Mouse (Mus musculus) CH12.LX (cell line): Measurements from ENCODE around the gene Tmem132c. TPM values are rescaled to one million over a fixed set of nuclear protein-coding genes. Genes with fewer than 3 reads are reported as not detected.

Experiments used
- DNase-seq: peaks from one replicate; pipeline ENCODE4 v3.0.0-alpha.2; 2013; ENCODE audit errors: extremely low read depth
- H3K27ac ChIP-seq: 2 replicates; pipeline ENCODE4 v1.5.1; 2012; ENCODE audit warnings: low read depth, mild to moderate bottlenecking, control low read depth, moderate library complexity; ENCODE audit not compliant: insufficient read depth
- H3K27me3 ChIP-seq: replicated peaks from 2 replicates; pipeline ENCODE3; 2012; ENCODE audit warnings: inconsistent platforms
- H3K36me3 ChIP-seq, 2 experiments: replicated peaks in 1 of 2; 2 replicates each; pipeline versions ENCODE3 to v1.6.1; 2012; ENCODE audit warnings: inconsistent platforms in 1 of 2, low read length in 1 of 2, mild to moderate bottlenecking in 1 of 2, mixed read lengths in 1 of 2, moderate library complexity in 1 of 2; ENCODE audit not compliant: control insufficient read depth in 1 of 2, insufficient read depth in 1 of 2
- H3K4me1 ChIP-seq, 2 experiments: 2 replicates each; pipeline ENCODE4 v1.6.1; 2012; ENCODE audit warnings: inconsistent platforms in 1 of 2, moderate library complexity in 1 of 2; ENCODE audit not compliant: insufficient read depth in 2 of 2, control insufficient read depth in 1 of 2
- H3K4me2 ChIP-seq: 2 replicates; pipeline ENCODE4 v1.6.1; 2012; ENCODE audit warnings: low read depth, mild to moderate bottlenecking, control low read depth; ENCODE audit not compliant: poor library complexity, insufficient read depth, severe bottlenecking
- H3K4me3 ChIP-seq, 3 experiments: fragments of 150-350 bp in 1 of 3; sonication (generic) in 1 of 3; replicated peaks in 1 of 3; 2 replicates each; pipeline versions ENCODE3 to v1.5.1; 2011 to 2012; ENCODE audit warnings: low read depth in 2 of 3, low read length in 2 of 3, mild to moderate bottlenecking in 2 of 3, moderate library complexity in 2 of 3, control low read depth in 1 of 3, improper control_type of control experiment in 1 of 3, inconsistent platforms in 1 of 3, mixed read lengths in 1 of 3; ENCODE audit not compliant: poor library complexity in 1 of 3
- H3K79me2 ChIP-seq: replicated peaks from 2 replicates; pipeline ENCODE4 v1.6.1; 2012; ENCODE audit warnings: mild to moderate bottlenecking, moderate library complexity; ENCODE audit not compliant: control insufficient read depth, poor library complexity, insufficient read depth, severe bottlenecking; ENCODE audit errors: extremely low read depth
- H3K9ac ChIP-seq: 2 replicates; pipeline ENCODE4 v1.6.1; 2012; ENCODE audit warnings: low read depth, mild to moderate bottlenecking, control low read depth, moderate library complexity; ENCODE audit not compliant: insufficient read depth
- H3K9me3 ChIP-seq: replicated peaks from 2 replicates; pipeline ENCODE3; 2012; ENCODE audit warnings: low read length, inconsistent platforms, mixed read lengths
- E2F4 ChIP-seq: IDR thresholded peaks from 2 replicates; pipeline ENCODE4 v1.6.1; 2011; ENCODE audit warnings: low read depth, low read length, improper control_type of control experiment; ENCODE audit not compliant: insufficient replicate concordance
- EP300 ChIP-seq: IDR thresholded peaks from 2 replicates; pipeline ENCODE4 v1.6.1; 2011; ENCODE audit warnings: low read length, improper control_type of control experiment
- GABPA ChIP-seq: IDR thresholded peaks from 2 replicates; pipeline ENCODE4 v1.6.1; 2012; ENCODE audit warnings: low read depth, low read length, improper control_type of control experiment, inconsistent platforms; ENCODE audit not compliant: insufficient replicate concordance
- HCFC1 ChIP-seq: IDR thresholded peaks from 2 replicates; pipeline ENCODE4 v1.6.1; 2012; ENCODE audit warnings: low read depth, mild to moderate bottlenecking, inconsistent platforms, low read length, improper control_type of control experiment
- IRF4 ChIP-seq: IDR thresholded peaks from 2 replicates; pipeline ENCODE4 v1.6.1; 2014; ENCODE audit warnings: low read depth, mild to moderate bottlenecking, inconsistent platforms, low read length, improper control_type of control experiment
- JUN ChIP-seq: IDR thresholded peaks from 2 replicates; pipeline ENCODE4 v1.6.1; 2011; ENCODE audit warnings: low read depth, mild to moderate bottlenecking, low read length, improper control_type of control experiment, moderate library complexity; ENCODE audit not compliant: insufficient read depth
- MAFK ChIP-seq: IDR thresholded peaks from 2 replicates; pipeline ENCODE4 v1.6.1; 2011; ENCODE audit warnings: low read length, improper control_type of control experiment; ENCODE audit not compliant: insufficient replicate concordance
- MAZ ChIP-seq: IDR thresholded peaks from 2 replicates; pipeline ENCODE4 v1.6.1; 2012; ENCODE audit warnings: low read depth, mild to moderate bottlenecking, inconsistent platforms, low read length, improper control_type of control experiment, moderate library complexity
- MYC ChIP-seq: IDR thresholded peaks from 2 replicates; pipeline ENCODE4 v1.6.1; 2011; ENCODE audit warnings: low read depth, mild to moderate bottlenecking, improper control_type of control experiment, low read length
- NELFE ChIP-seq: IDR thresholded peaks from 2 replicates; pipeline ENCODE4 v1.6.1; 2011; ENCODE audit warnings: low read depth, low read length, improper control_type of control experiment
- PAX5 ChIP-seq: IDR thresholded peaks from 2 replicates; pipeline ENCODE4 v1.6.1; 2012; ENCODE audit warnings: low read length, inconsistent platforms, mixed read lengths
- POLR2AphosphoS2 ChIP-seq: IDR thresholded peaks from 2 replicates; pipeline ENCODE4 v1.6.1; 2011; ENCODE audit warnings: low read depth, low read length, improper control_type of control experiment
- RAD21 ChIP-seq: IDR thresholded peaks from 2 replicates; pipeline ENCODE4 v1.6.1; 2011; ENCODE audit warnings: low read depth, mild to moderate bottlenecking, low read length, improper control_type of control experiment, moderate library complexity
- RCOR1 ChIP-seq: conservative IDR thresholded peaks from 2 replicates; pipeline ENCODE4 v1.6.1; 2012; ENCODE audit warnings: low read depth, mild to moderate bottlenecking, inconsistent platforms, low read length, improper control_type of control experiment
- SIN3A ChIP-seq: IDR thresholded peaks from 2 replicates; pipeline ENCODE4 v1.6.1; 2012; ENCODE audit warnings: low read length, improper control_type of control experiment, inconsistent platforms
- TCF12 ChIP-seq: IDR thresholded peaks from 2 replicates; pipeline ENCODE4 v1.6.1; 2014; ENCODE audit warnings: low read depth, mild to moderate bottlenecking, inconsistent platforms, low read length, improper control_type of control experiment
- UBTF ChIP-seq: IDR thresholded peaks from 2 replicates; pipeline ENCODE4 v1.6.1; 2012; ENCODE audit warnings: low read depth, mild to moderate bottlenecking, inconsistent platforms, low read length, improper control_type of control experiment, moderate library complexity
- ZC3H11A ChIP-seq: IDR thresholded peaks from 2 replicates; pipeline ENCODE4 v1.6.1; 2012; ENCODE audit warnings: low read depth, mild to moderate bottlenecking, inconsistent platforms, low read length, improper control_type of control experiment
- ZNF384 ChIP-seq: IDR thresholded peaks from 2 replicates; pipeline ENCODE4 v1.6.1; 2012; ENCODE audit warnings: low read depth, low read length, improper control_type of control experiment, inconsistent platforms
- dilution Hi-C: fragments of 300-500 bp; cut with MboI; formaldehyde crosslinking; loops from 2 replicates; pipeline ENCODE4 v1.14.3; 2020; ENCODE audit warnings: low sequenced_read_pairs; ENCODE audit not compliant: extremely low pct_unique_long_range_greater_than_20kb, extremely low pct_ligation_motif_present
- in situ Hi-C: fragments of 300-500 bp; cut with MboI; formaldehyde crosslinking; loops from 3 replicates; pipeline ENCODE4 v1.14.3; 2019; ENCODE audit warnings: low sequenced_read_pairs, low pct_ligation_motif_present, low pct_unique_long_range_greater_than_20kb, mixed read lengths
- polyA plus RNA-seq: library from polyadenylated mRNA; unstranded; fragments of >175 nt; gene quantifications from 2 replicates; pipeline ENCODE4 v1.2.1, GENCODE M21; 2012; ENCODE audit warnings: low read depth; ENCODE audit not compliant: insufficient read length
- total RNA-seq, 2 experiments: library from RNA; depleted of rRNA; stranded (reverse); fragments of 300-350 nt in 1 of 2; fragments of >200 nt in 1 of 2; gene quantifications; 2 replicates each; pipeline ENCODE4 v1.2.3; 2012 to 2014

The Tmem132c gene
- total and polyA plus RNA-seq, 3 experiments = not detected

DNA sequence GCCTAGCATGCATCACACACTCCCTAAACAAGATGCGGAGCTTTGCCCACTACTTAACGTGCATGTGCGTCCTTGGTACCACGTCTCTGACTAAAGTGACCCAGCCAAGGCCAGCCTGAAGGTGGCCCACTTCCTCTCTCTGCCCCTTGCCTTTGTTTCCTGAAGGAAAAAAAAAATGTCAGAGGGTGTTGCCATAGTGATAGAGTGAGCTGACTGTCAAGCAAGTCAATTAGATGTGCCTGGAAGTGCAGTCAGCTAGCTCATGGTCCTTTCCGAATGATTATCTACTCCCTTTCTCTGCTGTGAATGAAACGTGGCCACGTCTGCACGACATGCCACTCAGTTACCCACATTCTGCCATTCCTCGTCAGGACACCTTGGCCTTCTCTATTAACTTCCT lies 37.9 kb downstream of the Tmem132c start:
- TF ChIP-seq HCFC1 (no peak), GABPA (no peak), NELFE (no peak), ZC3H11A (no peak), UBTF (no peak)
- Histone ChIP-seq H3K9me3 (peaks cover 55% of the 10 kb centered on the region), H3K9ac (no peak overlapping the region), H3K4me2 (no peak overlapping the region), H3K79me2 (no peaks in the 10 kb centered on the region), H3K36me3 (no peaks in the 10 kb centered on the region), H3K27ac (no peak overlapping the region), H3K27me3 (no peaks in the 10 kb centered on the region), H3K4me1 (no peaks in the 10 kb centered on the region), H3K4me3 (no peak overlapping the region)
- DNase-seq = no peak
- dilution Hi-C loops = no loop called here
- in situ Hi-C loops = no loop called here

DNA sequence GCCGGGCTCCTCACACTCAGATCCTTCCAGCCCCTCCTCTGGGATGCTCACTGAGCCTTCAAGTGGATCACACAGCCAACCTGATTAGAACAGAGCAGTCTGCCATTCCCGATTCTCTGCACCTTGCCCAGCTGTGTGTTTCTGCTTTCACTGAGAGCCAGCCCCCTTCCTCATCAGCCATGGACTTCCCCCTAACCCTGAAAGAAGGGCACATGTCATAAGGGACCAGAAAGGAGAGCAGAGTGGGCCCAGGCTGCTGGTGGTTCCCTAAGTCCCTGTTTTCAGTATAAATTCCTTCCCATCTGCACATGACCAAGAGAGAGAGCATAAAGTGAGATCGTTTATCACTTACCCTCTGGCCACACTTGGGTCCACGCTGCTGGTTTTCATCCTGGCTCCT lies 39.6 kb downstream of the Tmem132c start:
- no peak overlapping the region for H3K9ac ChIP-seq
- dilution Hi-C loops = no loop called here
- no peak overlapping the region for H3K27ac ChIP-seq
- in situ Hi-C loops = no loop called here
- TF ChIP-seq EP300 (no peak), UBTF (no peak), TCF12 (no peak), E2F4 (no peak), RCOR1 (no peak), JUN (no peak), MAZ (no peak), ZNF384 (no peak), SIN3A (no peak), MAFK (no peak), MYC (no peak), POLR2AphosphoS2 (no peak), PAX5 (no peak), RAD21 (no peak), IRF4 (no peak), GABPA (no peak)
- peaks cover 63% of the 10 kb centered on the region for H3K9me3 ChIP-seq
- no peaks in the 10 kb centered on the region for H3K27me3 ChIP-seq
- H3K4me1 ChIP-seq = no peaks in the 10 kb centered on the region
- no peak overlapping the region for H3K4me3 ChIP-seq
- H3K4me2 ChIP-seq = no peak overlapping the region
- no peak for DNase-seq
- no peaks in the 10 kb centered on the region for H3K36me3 ChIP-seq
- H3K79me2 ChIP-seq = no peaks in the 10 kb centered on the region
